In the genomic region with DNA sequence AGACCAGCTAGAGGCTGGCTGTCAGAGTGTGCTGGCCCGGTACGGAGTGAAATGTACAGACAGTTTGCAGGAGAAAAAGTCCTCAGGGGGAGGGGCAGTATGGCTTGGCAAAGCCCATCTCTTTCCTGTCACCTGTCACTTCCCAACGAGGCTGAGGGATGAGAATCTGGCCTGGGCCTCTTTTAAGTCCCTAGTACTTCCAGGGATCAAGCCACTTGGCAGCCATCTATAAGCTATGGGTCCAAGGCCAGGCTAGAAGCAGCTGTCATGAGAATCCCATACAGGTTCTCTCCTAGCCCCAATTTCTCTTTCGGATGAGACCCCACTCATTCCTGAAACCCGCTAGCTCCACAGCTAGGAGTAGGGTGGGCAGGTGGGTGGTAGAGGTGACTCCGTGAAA, we compare ENCODE assay signal across 12 mouse cellular contexts. TPM values are rescaled to one million over a fixed set of nuclear protein-coding genes. Genes with fewer than 3 reads are reported as not detected.
DNase-seq lines count a peak whose midpoint lies in the region; ATAC-seq lines count a peak whose summit lies in the region.
"Had no signal": no experiment of that assay in that cellular context is flagged by ENCODE, and none has a peak within 500 bp of the region (broad histone marks: within the 10 kb centered on the region; RNA-seq: fewer than 3 reads in every experiment).

No protein-coding gene starts in this region.

- intact Hi-C loops in left cerebral cortex, postnatal 4 days (cut with DNase I), result no loop called here

- peak overlapping the region; percentile 84 for H3K27ac ChIP-seq in intestine, embryonic 16.5 days (ENCODE audit: low read length)
- H3K27ac ChIP-seq: hindbrain, embryonic 12.5 days; limb, embryonic 12.5 days; midbrain, embryonic 15.5 days had no signal

- H3K9ac ChIP-seq in intestine, embryonic 16.5 days (ENCODE audit: low read depth, low read length), result peak overlapping the region; percentile 48
- H3K9ac ChIP-seq: hindbrain, embryonic 12.5 days; limb, embryonic 12.5 days; midbrain, embryonic 15.5 days had no signal

- peak overlapping the region; percentile 32 for H3K4me2 ChIP-seq in intestine, embryonic 16.5 days (ENCODE audit: low read depth, low read length)
- H3K4me2 ChIP-seq: hindbrain, embryonic 12.5 days; limb, embryonic 12.5 days; midbrain, embryonic 15.5 days had no signal

- H3K27me3 ChIP-seq in intestine, embryonic 16.5 days (replicated peaks; ENCODE audit: control insufficient read depth, insufficient read depth, low read length), result peaks cover 16% of the 10 kb centered on the region; the same call in 1 of the 2 replicates

- H3K9me3 ChIP-seq in intestine, embryonic 16.5 days (ENCODE audit: control insufficient read depth, low read length), result no peaks in the 10 kb centered on the region
- H3K9me3 ChIP-seq: hindbrain, embryonic 12.5 days; limb, embryonic 12.5 days; midbrain, embryonic 15.5 days had no signal

- peak; percentile 51 for DNase-seq in left cerebral cortex, postnatal 4 days
- no peak for DNase-seq in left cerebral cortex, adult 9 months (ENCODE audit: low spot score in 2 of 2)
- peak; percentile 77 for DNase-seq in cerebellum, adult 11-12 months
- DNase-seq in cerebellum, adult 9-10 months, result peak; percentile 81
- no peak for DNase-seq in embryo, embryonic 10 days (ENCODE audit: low spot score)
- DNase-seq: kidney, adult 11 months had no signal

- no peak overlapping the region for H3K4me3 ChIP-seq in intestine, embryonic 16.5 days (ENCODE audit: low read length)
- H3K4me3 ChIP-seq: hindbrain, embryonic 12.5 days; limb, embryonic 12.5 days; midbrain, embryonic 15.5 days had no signal

- H3K36me3 ChIP-seq in intestine, embryonic 16.5 days (ENCODE audit: control insufficient read depth, insufficient read depth, low read length), result no peaks in the 10 kb centered on the region
- H3K36me3 ChIP-seq: hindbrain, embryonic 12.5 days; limb, embryonic 12.5 days; midbrain, embryonic 15.5 days had no signal

- no peak for ATAC-seq in intestine, embryonic 16.5 days
- no peak for ATAC-seq in erythroid progenitor cell, adult 5-6 weeks (replicated peaks; ENCODE audit: low FRiP score, poor library complexity, severe bottlenecking)
- ATAC-seq: midbrain, embryonic 15.5 days; Patski had no signal

- H3K4me1 ChIP-seq in intestine, embryonic 16.5 days (ENCODE audit: control insufficient read depth, insufficient read depth, low read length), result peaks cover 24% of the 10 kb centered on the region

- WGBS in intestine, embryonic 16.5 days, result 67% methylated on average over 6 of the region's 6 CpGs

RNA-seq across cellular contexts. Expression of a gene that starts 5.6 kb away (rescaled TPM):
- total RNA-seq in left cerebral cortex, postnatal 4 days (2021), result 10 to 100 TPM; 37.9 to 39.9 TPM
- 99.8 and 112 TPM in 2 replicates for polyA plus RNA-seq in intestine, embryonic 16.5 days (2015; fragmentation: Nextera tagmentation; extraction: Ambion mirVana)
- 13.0 and 15.9 TPM in 2 replicates for total RNA-seq in erythroid progenitor cell, adult 5-6 weeks (2015; ENCODE audit: low replicate concordance)
- total RNA-seq in erythroid progenitor cell, adult 5-6 weeks (2017; ENCODE audit: low replicate concordance), result 2.6 and 3.3 TPM in 2 replicates

RNA-seq across cellular contexts. Expression of a gene that starts 53.6 kb away (rescaled TPM):
- total RNA-seq in left cerebral cortex, postnatal 4 days (2021), result 1 to 10 TPM; 1.3 to 1.4 TPM
- polyA plus RNA-seq in intestine, embryonic 16.5 days (2015; fragmentation: Nextera tagmentation; extraction: Ambion mirVana), result 7.4 and 7.7 TPM in 2 replicates
- 0.84 TPM in 1 of 2 replicates, not detected in the other for total RNA-seq in erythroid progenitor cell, adult 5-6 weeks (2015; ENCODE audit: low replicate concordance)
- 0.39 and 0.91 TPM in 2 replicates for total RNA-seq in erythroid progenitor cell, adult 5-6 weeks (2017; ENCODE audit: low replicate concordance)

Comparison
In these comparisons a context has a peak if more than half of its experiments do, and no peak if none do; other contexts are left out.
1. DNase-seq: peak in left cerebral cortex, postnatal 4 days (single experiment), cerebellum, adult 11-12 months (single experiment) and cerebellum, adult 9-10 months (single experiment); none in left cerebral cortex, adult 9 months (0 of 2) and embryo, embryonic 10 days (single experiment).